Mouse (Mus musculus) mouse embryonic stem cell (cell line): Measurements from ENCODE around the gene Tent4a.

Experiments
- in situ Hi-C, 2 experiments: fragments of 300-500 bp; cut with MboI; formaldehyde crosslinking; loops; 1 replicate in 1 of 2; 3 replicates in 1 of 2; pipeline ENCODE4 v1.14.3; 2019 to 2020; ENCODE audit warnings: low sequenced_read_pairs in 2 of 2, low pct_unique_long_range_greater_than_20kb in 1 of 2, mixed read lengths in 1 of 2; ENCODE audit not compliant: unreplicated experiment in 1 of 2

Gene Tent4a

DNA sequence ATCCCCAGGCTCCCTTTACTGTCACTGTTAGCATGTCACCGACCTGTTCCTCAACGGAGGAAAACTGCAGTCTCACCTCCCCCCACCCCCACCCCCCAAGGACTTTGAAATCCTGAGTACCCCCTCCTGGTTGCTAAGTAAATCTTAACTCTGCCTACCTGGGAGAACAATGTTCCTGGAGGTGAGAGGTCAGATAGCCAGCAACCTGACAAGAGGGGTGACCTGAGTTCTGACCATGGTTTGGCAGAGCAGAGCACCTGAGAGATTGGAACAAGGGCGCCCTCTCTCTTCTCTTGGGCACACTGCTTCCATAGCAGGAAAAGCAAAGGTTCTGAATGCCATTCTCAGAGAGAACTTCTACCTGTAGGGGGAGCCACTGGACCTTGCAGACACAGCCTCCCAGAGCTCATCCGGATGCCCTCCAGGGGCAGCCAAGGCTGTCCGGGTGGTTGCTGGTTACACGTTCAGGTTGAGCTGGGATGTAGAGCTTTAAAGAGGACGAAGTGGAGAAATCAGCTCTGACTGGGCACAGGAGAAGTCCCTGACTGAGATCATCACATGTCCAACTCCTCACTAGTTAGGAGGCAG is 41.4 kb downstream of the Tent4a start:
- in situ Hi-C loops: loop anchor here in 1 of 2 experiments (25.0 kb wide), 1 partner anchor 481 kb away; no protein-coding TSS in a partner anchor

GRCm38 (mm10) chr13:69489777-69490176 is 44.6 kb downstream of the Tent4a start:
- in situ Hi-C loops: loop anchor here in 1 of 2 experiments (25.0 kb wide), 1 partner anchor 477 kb away; no protein-coding TSS in a partner anchor

GRCm38 (mm10) chr13:69488565-69489255 is 45.7 kb downstream of the Tent4a start:
- in situ Hi-C loops: loop anchor here in 1 of 2 experiments (25.0 kb wide), 1 partner anchor 476 kb away; no protein-coding TSS in a partner anchor

GRCm38 (mm10) chr13:69487611-69488275 is 46.7 kb downstream of the Tent4a start:
- in situ Hi-C loops: loop anchor here in 1 of 2 experiments (25.0 kb wide), 1 partner anchor 475 kb away; no protein-coding TSS in a partner anchor

- in situ Hi-C loops: loop anchor here in 1 of 2 experiments (25.0 kb wide), 1 partner anchor 475 kb away; no protein-coding TSS in a partner anchor
These were observed 47.3 kb downstream of the Tent4a start for GRCm38 (mm10) chr13:69487108-69487507.

DNA sequence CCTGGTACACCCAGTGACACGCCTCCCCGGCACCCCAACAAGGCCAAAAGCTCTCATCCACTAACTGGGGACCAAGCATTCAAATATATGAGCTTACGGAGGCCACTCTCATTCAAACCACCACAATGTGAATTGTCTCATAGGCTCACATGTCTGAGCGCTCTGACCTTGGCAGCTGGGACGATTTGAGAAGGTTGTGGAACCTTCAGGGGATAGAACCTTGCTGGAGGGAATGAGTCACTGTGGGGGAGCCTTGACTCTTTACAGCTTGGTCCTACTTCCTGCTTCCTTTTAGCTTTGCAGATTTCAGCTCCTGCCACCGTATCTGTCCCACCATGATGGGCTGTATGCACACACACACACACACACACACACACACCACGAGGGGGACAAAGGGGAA is 48.6 kb downstream of the Tent4a start:
- in situ Hi-C loops: loop anchor here in 1 of 2 experiments (25.0 kb wide), 1 partner anchor 474 kb away; no protein-coding TSS in a partner anchor

DNA sequence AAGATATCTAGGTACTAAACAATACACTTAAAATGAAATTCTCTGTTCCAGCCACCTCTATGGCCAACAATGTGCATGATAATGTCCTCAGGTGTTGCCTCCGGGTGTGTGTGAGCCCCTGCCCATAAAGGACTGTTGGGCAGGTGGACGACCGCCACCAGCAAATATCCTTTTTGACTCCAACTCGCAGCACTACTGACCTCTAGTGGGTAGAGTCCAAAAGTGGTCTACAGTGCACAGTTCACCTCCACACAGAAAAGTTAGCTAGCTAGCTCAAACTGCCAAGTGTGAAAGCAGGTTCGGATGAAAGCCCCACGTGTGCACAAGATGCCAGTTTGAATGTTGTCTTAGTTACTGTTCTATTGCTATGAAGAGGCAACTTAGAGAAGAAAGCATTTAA is 49.1 kb downstream of the Tent4a start:
- in situ Hi-C loops: loop anchor here in 1 of 2 experiments (25.0 kb wide), 1 partner anchor 473 kb away; no protein-coding TSS in a partner anchor

GRCm38 (mm10) chr13:69482751-69483150 is 51.7 kb downstream of the Tent4a start:
- in situ Hi-C loops: loop anchor here in 1 of 2 experiments (25.0 kb wide), 1 partner anchor 470 kb away; no protein-coding TSS in a partner anchor

DNA sequence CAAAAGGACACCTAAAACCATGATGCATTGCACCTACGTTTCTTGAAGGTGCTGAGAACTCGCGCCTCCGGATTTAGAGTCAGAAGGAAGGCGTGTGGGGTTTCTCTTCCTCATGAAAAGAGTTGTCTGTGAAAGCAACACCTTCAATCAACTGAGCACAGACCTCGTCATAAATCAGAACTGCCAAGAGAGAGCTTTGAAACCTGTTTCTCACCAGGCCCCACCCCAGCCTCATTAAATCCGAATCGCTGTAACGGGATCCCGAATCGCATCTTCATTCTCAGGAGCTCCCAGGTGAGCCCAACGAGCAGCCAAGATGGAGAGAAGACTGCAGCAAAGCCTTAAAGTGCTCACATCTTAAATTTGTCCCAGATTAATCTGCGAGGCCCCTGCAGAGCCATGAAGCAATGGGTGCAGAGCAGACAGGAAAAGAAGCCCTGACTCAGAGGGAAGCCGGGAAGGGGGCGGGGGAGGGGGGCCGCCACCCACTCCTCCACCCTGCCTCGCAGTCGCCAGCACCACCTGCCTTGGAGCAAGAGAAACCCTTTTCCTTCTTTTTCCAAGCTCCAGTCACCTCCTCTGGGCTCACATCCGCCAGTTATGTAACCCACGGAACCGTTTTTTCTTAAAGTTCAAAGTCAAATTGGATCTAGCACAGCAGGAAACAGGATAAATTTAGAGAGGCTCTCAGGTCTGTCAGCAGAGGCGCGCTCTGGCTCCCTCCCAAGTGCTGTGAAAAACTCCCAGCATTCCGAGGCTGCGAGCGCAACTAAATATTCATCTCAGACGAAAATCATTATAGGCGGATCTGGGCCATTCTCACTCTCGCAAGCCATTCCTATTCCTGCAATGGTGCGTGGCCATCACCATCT is 52.5 kb downstream of the Tent4a start:
- in situ Hi-C loops: loop anchor here in 1 of 2 experiments (25.0 kb wide), 1 partner anchor 470 kb away; no protein-coding TSS in a partner anchor

GRCm38 (mm10) chr13:69481026-69481425 is 53.4 kb downstream of the Tent4a start:
- in situ Hi-C loops: loop anchor here in 1 of 2 experiments (25.0 kb wide), 1 partner anchor 469 kb away; no protein-coding TSS in a partner anchor

GRCm38 (mm10) chr13:69479906-69480305 is 54.5 kb downstream of the Tent4a start:
- in situ Hi-C loops: loop anchor here in 1 of 2 experiments (25.0 kb wide), 1 partner anchor 468 kb away; no protein-coding TSS in a partner anchor

DNA sequence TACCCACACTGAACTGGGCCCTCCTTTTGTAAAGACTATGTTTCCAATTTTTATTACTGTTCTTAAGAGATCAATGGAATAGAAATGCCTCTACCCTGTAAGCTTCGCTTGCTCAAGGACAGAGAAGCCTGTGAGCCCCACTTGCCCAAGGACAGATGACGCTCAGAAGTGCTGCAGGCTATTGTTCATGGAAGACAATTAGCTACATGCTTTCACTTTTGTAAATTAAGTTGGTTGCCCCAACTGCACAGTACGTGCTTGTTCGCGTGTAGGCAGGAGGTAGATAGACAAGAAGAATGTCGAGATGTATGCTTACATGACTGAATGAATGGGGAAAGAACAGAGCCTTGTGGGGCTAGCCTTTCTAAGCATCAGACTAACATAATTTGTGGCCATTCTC is 55.7 kb downstream of the Tent4a start:
- in situ Hi-C loops: loop anchor here in 1 of 2 experiments (25.0 kb wide), 1 partner anchor 466 kb away; no protein-coding TSS in a partner anchor

GRCm38 (mm10) chr13:69460635-69461465 is 73.6 kb downstream of the Tent4a start:
- in situ Hi-C loops: loop anchor here in 1 of 2 experiments (5.0 to 10.0 kb wide), 2 partner anchors 459 to 856 kb away; no protein-coding TSS in a partner anchor

DNA sequence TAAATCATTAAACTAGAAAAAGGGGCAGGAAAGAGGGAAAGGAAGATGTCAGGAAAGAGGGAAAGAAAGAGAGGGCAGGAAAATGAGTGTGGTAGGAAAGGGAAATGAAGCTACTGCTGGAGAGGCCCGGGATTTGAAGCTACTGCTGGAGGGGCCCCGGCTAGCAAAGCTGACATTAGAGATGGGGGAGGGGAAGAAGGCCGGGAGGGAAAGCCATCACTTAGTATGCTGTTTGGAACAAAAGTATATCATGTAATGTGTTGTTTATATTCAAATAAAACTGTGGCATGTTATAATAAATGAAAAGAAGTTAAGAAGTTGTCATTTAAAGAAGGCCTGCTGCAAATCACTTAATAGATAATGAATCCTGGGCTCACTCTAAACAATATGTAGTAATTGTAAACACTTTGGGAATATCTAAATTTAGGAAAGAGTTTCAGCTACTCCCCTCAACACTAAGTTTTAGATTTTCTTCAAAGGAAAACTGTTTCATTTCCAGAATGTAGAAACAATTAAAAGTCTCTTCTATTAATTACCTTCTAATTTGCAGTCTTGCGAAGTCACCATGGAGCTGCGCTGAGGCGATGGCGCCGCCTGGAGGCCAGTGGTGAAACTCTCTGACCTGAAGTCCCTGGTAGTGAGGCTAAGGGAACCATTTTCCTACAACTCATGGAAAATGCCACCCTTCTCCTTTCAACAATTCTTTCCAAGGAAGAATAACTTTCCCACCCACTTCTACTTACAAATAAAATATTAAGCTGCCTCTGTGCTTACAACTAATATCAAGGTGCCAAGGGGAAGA is 74.6 kb downstream of the Tent4a start:
- in situ Hi-C loops: loop anchor here in 1 of 2 experiments (5.0 to 10.0 kb wide), 2 partner anchors 458 to 855 kb away; no protein-coding TSS in a partner anchor

GRCm38 (mm10) chr13:69458891-69459290 is 75.5 kb downstream of the Tent4a start:
- in situ Hi-C loops: no loop called here

GRCm38 (mm10) chr13:69458461-69458860 is 76.0 kb downstream of the Tent4a start:
- in situ Hi-C loops: no loop called here
